Mouse (Mus musculus) hindbrain, postnatal 0 days (tissue): ENCODE measurements at regions not wholly inside any gene's neighbourhood (a gene's known extent, or its start where the extent isn't known, plus 50 kb on each side); places are given as distances from the start of the nearest gene placed in this dataset.

Experiments used
- ATAC-seq: fragments of 200-750 bp; cut with Nextera tagmentation; 2 replicates; pipeline ENCODE4 v1.8.0; 2017; ENCODE audit warnings: mild to moderate bottlenecking, moderate TSS enrichment, moderate library complexity
- DNase-seq: peaks from one replicate; pipeline ENCODE4 v3.0.0-alpha.2; 2015; ENCODE audit warnings: low spot score
- H3K27ac ChIP-seq: fragments of 300-500 bp; sonication (generic); 2 replicates; pipeline ENCODE4 v1.5.1; 2014; ENCODE audit warnings: mild to moderate bottlenecking
- H3K27me3 ChIP-seq: fragments of 300-500 bp; sonication (generic); 2 replicates; pipeline ENCODE4 v1.6.1; 2014; ENCODE audit warnings: low read length, mixed read lengths; ENCODE audit not compliant: insufficient read depth
- H3K36me3 ChIP-seq: fragments of 300-500 bp; sonication (generic); 2 replicates; pipeline ENCODE4 v1.6.1; 2014; ENCODE audit warnings: low read length, mixed read lengths; ENCODE audit not compliant: insufficient read depth
- H3K4me1 ChIP-seq: fragments of 300-500 bp; sonication (generic); 2 replicates; pipeline ENCODE4 v1.6.1; 2014; ENCODE audit warnings: antibody characterized with exemption, low read length, mixed read lengths; ENCODE audit not compliant: insufficient read depth
- H3K4me2 ChIP-seq: fragments of 300-500 bp; sonication (generic); 2 replicates; pipeline ENCODE4 v1.6.1; 2014; ENCODE audit warnings: low read depth, mild to moderate bottlenecking, low read length, moderate library complexity, mixed read lengths
- H3K4me3 ChIP-seq: fragments of 300-500 bp; sonication (generic); 2 replicates; pipeline ENCODE4 v1.5.1; 2014; ENCODE audit warnings: low read length
- H3K9ac ChIP-seq: fragments of 300-500 bp; sonication (generic); replicated peaks from 2 replicates; pipeline ENCODE4 v1.6.1; 2014; ENCODE audit warnings: mild to moderate bottlenecking, low read length, moderate library complexity, mixed read lengths
- H3K9me3 ChIP-seq: fragments of 300-500 bp; sonication (generic); 2 replicates; pipeline ENCODE4 v1.6.1; 2016; ENCODE audit warnings: low read length, mixed read lengths
- CTCF ChIP-seq: IDR thresholded peaks from 2 replicates; pipeline ENCODE4 v1.5.1; 2016; ENCODE audit warnings: antibody characterized with exemption, control low read depth, low read depth
- WGBS: fragments of 180-500 bp; shearing (Covaris S2); extraction: QIAGEN DNeasy Blood & Tissue Kit; methylation state at CpG from one replicate; pipeline ENCODE4 v1.1.7; 2014; 5-methylcytosine and 5-hydroxymethylcytosine counted together

DNA sequence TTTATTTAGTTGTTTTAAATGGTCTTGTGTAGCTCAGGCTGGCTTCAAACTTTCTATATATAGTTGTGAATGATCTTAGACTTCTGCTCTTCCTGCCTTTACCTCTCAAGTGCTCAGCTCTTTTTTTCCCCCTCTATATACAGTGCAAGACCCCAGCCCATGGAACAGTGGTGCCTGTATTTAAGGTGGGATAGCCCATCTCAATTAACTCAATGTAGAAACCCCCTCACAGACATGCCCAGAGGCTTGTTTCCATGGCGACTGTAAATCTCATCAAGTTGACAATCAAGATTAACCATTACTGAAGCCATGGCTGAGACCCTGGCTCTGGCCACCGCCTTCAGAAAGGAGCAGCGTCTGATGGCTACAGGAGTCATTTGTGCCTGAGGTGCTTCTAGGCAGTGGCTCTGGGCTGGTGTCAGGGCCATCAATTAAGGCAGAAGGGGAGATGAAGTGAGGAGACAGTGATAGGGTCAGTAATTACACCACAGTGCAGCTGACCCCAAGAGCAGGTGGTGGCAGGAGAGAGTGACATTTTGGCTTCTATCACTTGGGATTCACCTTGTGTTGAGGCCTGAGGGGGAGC, 161.4 kb upstream of the Cxcr4 start:
- no peak for DNase-seq
- H3K4me3 ChIP-seq, result no peak overlapping the region
- H3K4me2 ChIP-seq, result no peak overlapping the region
- no peaks in the 10 kb centered on the region for H3K36me3 ChIP-seq
- no peak overlapping the region for H3K9ac ChIP-seq
- no peak for TF ChIP-seq CTCF
- no peaks in the 10 kb centered on the region for H3K4me1 ChIP-seq
- no peak overlapping the region for H3K27ac ChIP-seq
- WGBS, result 64% methylated on average over 3 of the region's 3 CpGs
- no peak for ATAC-seq
- H3K9me3 ChIP-seq, result no peaks in the 10 kb centered on the region
- no peaks in the 10 kb centered on the region for H3K27me3 ChIP-seq

DNA sequence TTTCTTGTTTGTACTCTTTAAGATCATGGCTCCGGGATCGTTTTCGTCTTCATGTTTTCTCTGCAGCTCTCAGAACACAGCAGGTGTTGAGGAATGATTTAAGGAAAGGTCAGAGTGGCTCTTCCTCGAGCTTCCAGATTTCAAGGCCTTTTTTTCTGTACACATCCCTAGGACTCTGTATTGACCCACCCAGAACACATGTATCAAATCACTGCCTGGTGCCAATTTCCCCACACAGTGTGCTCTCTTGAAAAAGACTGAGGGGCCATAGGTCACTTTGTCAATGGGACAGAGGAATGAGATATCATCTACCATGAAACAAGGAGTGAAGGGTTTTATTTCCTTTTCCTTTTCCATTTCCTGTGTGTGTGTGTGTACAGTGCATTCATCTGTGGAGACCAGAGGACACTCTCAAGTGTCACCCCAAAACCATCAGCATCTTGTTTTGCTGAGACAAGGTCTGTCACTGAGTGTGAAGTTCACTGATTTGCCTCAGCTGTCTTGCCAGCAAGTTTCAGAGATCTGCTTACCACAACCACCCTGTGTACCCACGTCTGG, 157.4 kb upstream of the Cxcr4 start:
- no peak for TF ChIP-seq CTCF
- DNase-seq (no peak), ATAC-seq (no peak)
- H3K27me3 ChIP-seq, result no peaks in the 10 kb centered on the region
- H3K9me3 ChIP-seq, result no peaks in the 10 kb centered on the region
- H3K27ac ChIP-seq, result no peak overlapping the region
- H3K36me3 ChIP-seq, result no peaks in the 10 kb centered on the region
- WGBS, result 69% methylated on average over 5 of the region's 5 CpGs
- no peaks in the 10 kb centered on the region for H3K4me1 ChIP-seq
- no peak overlapping the region for H3K4me3 ChIP-seq
- H3K4me2 ChIP-seq, result no peak overlapping the region
- H3K9ac ChIP-seq, result no peak overlapping the region

DNA sequence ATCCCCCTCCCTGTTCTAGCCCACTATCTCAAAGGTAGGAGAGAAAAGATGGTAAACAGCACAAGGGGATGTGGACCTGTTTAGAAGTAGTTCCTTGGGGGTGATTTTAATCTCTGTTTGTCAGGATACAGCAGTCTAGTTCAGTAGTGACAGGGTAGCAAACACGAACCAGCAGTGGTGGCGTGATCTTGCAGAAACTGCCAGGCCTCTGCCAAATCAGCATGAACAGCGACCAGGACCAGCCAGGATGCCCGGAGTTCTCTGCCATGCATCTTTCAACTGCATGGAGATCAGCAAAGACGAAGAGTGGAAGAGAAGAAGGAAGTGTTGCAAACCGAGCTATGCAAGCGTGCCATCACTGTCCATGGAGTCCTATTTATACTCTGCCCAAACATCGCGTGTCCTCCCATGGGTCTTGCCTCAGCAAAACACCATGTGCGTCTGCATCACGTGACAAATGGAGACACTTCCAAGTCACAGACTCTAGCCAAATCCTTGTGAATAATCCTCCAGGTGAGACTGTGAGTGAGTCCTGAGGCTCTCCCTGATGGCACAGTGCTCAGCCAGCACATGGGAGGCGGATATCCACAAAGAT, 155.2 kb upstream of the Cxcr4 start:
- ATAC-seq (no peak), DNase-seq (no peak)
- no peaks in the 10 kb centered on the region for H3K4me1 ChIP-seq
- H3K9me3 ChIP-seq, result no peaks in the 10 kb centered on the region
- H3K27me3 ChIP-seq, result no peaks in the 10 kb centered on the region
- no peak overlapping the region for H3K4me3 ChIP-seq
- no peaks in the 10 kb centered on the region for H3K36me3 ChIP-seq
- no peak overlapping the region for H3K9ac ChIP-seq
- H3K27ac ChIP-seq, result no peak overlapping the region
- no peak for TF ChIP-seq CTCF
- 87% methylated on average over 12 of the region's 12 CpGs for WGBS
- H3K4me2 ChIP-seq, result no peak overlapping the region

DNA sequence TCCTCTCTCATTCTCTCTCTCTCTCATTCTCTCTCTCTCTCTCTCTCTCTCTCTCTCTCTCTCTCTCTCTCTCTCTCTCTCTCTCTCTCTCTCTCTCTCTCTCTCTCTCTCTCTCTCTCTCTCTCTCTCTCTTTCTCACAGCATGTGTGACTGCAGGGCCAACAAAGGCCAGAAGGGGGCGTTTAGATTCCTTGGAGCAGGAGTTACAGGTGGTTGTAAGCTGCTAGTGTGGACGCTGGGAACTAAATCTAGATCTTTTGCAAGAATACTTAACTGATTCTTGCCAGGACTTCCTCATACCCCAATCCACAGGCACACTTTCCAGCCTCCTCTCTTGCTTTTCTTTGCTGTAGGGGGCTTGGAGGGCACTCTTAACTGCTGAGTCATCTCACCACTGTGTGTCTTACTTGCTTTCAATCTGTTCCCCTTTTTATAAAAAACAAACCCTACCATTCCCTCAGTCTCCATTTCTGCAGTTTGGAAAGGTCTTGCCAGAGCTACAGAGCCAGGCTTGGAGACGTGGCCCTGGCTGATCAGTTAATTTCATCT, 154.4 kb upstream of the Cxcr4 start:
- DNase-seq, result no peak
- WGBS, result 60% methylated on average over 3 of the region's 3 CpGs
- Histone ChIP-seq H3K4me3 (no peak overlapping the region), H3K9me3 (no peaks in the 10 kb centered on the region), H3K4me1 (no peaks in the 10 kb centered on the region), H3K36me3 (no peaks in the 10 kb centered on the region), H3K9ac (no peak overlapping the region), H3K27me3 (no peaks in the 10 kb centered on the region), H3K27ac (no peak overlapping the region), H3K4me2 (no peak overlapping the region)
- ATAC-seq, result no peak
- TF ChIP-seq CTCF, result no peak

DNA sequence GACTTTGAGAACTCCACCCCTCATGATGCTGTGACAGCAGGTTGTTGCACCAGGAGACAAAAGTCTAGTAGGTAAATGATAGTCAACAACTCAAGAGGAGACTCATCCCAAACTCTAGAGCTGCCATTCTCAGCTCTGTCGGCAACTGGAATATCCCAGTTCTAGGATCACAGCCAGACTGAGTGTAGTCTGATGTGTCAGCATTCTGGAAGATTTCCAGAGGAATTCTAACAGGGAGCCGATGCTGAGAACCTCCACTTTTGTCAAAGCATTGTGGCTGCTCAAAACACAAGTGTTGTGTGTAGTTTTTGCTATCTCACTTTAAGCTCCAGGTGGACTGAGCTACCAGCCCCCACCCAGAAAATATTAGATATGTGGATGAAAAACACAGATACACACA, 148.5 kb upstream of the Cxcr4 start:
- Histone ChIP-seq H3K4me3 (no peak overlapping the region), H3K36me3 (no peaks in the 10 kb centered on the region), H3K4me2 (no peak overlapping the region), H3K4me1 (no peaks in the 10 kb centered on the region), H3K27ac (no peak overlapping the region), H3K27me3 (no peaks in the 10 kb centered on the region), H3K9ac (no peak overlapping the region), H3K9me3 (0 out of 2 replicates have a peak, but pooled peaks cover 2% of the 10 kb centered on the region)
- DNase-seq (peak; percentile 28), ATAC-seq (no peak)
- 40% methylated on average over 2 of the region's 2 CpGs for WGBS
- no peak for TF ChIP-seq CTCF

DNA sequence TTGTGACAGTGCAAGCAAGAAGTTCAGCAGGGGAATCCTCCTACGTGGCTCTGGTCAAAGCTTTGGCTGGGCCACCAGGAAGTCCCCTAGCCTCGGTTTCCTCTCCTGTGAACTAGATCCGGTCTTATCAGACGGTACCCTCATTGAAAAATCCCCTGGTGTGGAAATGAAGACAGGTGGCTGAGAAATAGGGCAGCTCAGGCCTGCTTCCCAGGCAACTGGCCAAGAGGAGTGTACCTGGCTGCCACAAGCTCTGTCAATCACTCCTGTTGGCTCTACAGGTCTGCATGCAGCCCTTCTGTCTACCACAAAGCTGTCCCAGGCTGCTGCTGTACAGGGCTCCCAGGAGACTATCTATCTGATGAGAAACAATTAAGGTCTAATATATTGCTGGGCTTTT, 146.1 kb upstream of the Cxcr4 start:
- TF ChIP-seq CTCF, result no peak
- Histone ChIP-seq H3K27ac (no peak overlapping the region), H3K27me3 (no peaks in the 10 kb centered on the region), H3K9me3 (0 out of 2 replicates have a peak, but pooled peaks cover 2% of the 10 kb centered on the region), H3K4me1 (no peaks in the 10 kb centered on the region), H3K36me3 (no peaks in the 10 kb centered on the region), H3K4me2 (no peak overlapping the region), H3K9ac (no peak overlapping the region), H3K4me3 (no peak overlapping the region)
- 80% methylated on average over 4 of the region's 4 CpGs for WGBS
- DNase-seq (peak; percentile 24), ATAC-seq (no peak)

DNA sequence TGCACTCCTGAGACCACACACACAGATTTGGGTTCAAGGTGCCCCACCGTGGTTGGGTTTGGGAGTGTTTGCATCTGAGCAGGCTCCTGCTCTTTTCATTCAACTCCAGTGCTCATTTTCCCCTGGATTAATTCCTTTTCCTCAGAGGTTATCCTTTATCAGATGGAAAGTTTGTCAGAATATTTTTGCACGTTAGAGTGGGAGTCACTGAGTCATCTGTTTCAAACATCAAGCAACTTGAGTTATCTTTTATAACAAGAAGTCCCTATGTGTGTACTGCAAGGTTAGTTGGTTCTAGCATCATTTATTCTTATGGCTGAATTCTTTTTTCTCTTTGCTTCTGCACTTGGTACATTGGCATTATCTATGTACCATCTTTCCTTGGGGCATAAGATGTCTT, 142.8 kb upstream of the Cxcr4 start:
- 0 out of 2 replicates have a peak, but pooled peaks cover 2% of the 10 kb centered on the region for H3K9me3 ChIP-seq
- ATAC-seq, result no peak
- H3K4me2 ChIP-seq, result no peak overlapping the region
- WGBS, result 82% methylated on average over 2 of the region's 2 CpGs
- TF ChIP-seq CTCF, result no peak
- no peaks in the 10 kb centered on the region for H3K36me3 ChIP-seq
- no peak for DNase-seq
- no peaks in the 10 kb centered on the region for H3K4me1 ChIP-seq
- H3K27me3 ChIP-seq, result no peaks in the 10 kb centered on the region
- H3K27ac ChIP-seq, result no peak overlapping the region
- H3K4me3 ChIP-seq, result no peak overlapping the region
- H3K9ac ChIP-seq, result no peak overlapping the region
